Mouse (Mus musculus) yolk sac, embryonic 10.5 days (tissue): ENCODE measurements around the gene Wdr43.

ENCODE experiments used
- DNase-seq: peaks from one replicate; pipeline ENCODE4 v3.0.0-alpha.2; 2017; ENCODE audit warnings: low spot score

The Wdr43 gene

GRCm38 (mm10) chr17:71705550-71706480 is 90.1 kb downstream of the Wdr43 start:
- no peak for DNase-seq

GRCm38 (mm10) chr17:71707715-71708114 is 92.0 kb downstream of the Wdr43 start:
- DNase-seq: no peak
